Mouse (Mus musculus): ENCODE measurements at regions not wholly inside any gene's neighbourhood (a gene's known extent, or its start where the extent isn't known, plus 50 kb on each side); places are given as distances from the start of the nearest gene placed in this dataset.

DNA sequence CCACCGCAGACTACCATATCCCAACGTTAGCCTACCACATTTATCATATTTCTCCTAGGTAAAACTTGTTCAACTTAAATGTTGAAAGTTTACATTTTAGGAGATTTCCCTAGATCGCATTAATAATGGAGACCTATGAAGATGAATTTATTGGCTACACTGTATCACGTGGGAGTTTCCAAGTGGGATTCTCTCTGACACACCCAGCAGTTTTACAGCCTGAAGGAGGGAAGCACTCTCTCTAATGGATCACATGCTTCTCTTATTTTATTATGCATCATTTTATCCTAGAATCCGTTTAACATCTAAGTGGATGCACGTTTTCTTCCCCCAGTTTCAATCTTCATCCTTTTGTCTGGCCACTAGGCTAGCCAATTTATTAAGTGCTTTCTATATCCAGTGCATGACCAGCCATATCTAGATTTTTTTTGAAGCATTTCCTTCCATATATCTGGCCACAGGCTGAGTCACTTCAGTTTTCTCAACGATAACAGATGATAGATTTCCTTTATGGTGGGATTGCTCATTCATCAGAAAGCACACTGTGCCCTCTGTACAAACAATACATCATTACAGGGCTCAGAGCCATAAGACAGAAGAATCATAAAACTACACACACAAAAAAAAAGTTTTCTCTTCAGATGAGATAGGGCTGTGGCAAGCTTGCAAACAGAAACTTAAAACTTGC, 476.3 kb upstream of the Syt1 start:
- in situ Hi-C loops (cut with MseI, MboI), result loop anchor here in 1 of 2 experiments (25.0 kb wide), 1 partner anchor 750 kb away; no protein-coding TSS in a partner anchor

DNA sequence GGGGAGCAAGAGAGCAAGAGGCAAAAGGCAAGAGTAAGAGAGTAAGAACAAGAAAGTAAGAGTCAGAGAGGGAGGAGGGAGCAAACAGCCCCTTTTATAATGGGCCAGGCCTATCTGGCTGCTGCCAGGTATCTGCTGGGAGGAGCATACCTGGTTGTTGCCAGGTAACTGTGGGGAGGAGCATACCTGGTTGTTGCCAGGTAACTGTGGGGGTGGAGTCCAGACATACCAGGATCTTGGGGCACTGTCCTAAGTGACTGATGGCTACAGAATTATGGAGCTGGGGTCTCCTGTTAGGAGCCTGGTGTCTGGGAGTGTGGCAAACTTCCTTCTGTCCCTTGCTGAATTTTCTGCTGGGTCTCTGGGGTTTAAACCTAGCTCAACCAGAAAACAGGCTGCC, 469.8 kb upstream of the Syt1 start:
- in situ Hi-C loops (cut with MseI, MboI), result loop anchor here in 1 of 2 experiments (25.0 kb wide), 1 partner anchor 743 kb away; no protein-coding TSS in a partner anchor

DNA sequence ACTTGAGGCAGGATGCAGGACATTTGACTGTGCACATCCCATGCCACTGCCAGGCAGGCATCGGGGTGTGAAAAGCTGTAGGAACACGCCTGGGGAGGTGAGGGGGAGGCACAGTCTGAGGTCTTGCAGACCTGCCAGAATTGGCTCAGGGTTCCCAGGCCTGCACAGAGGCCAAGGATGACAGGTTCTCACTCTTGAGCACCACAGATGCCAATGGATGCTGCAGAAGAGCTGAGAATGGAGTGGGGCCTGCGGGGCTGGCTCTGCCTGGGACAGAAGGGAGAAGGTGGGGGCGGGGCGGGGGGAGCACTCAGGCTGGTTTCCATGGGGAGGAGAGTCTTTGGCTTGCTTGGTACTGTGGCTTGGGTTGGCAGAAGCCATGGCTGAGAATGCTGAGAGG, 469.2 kb upstream of the Syt1 start:
- in situ Hi-C loops (cut with MseI, MboI), result loop anchor here in 1 of 2 experiments (25.0 kb wide), 1 partner anchor 743 kb away; no protein-coding TSS in a partner anchor

DNA sequence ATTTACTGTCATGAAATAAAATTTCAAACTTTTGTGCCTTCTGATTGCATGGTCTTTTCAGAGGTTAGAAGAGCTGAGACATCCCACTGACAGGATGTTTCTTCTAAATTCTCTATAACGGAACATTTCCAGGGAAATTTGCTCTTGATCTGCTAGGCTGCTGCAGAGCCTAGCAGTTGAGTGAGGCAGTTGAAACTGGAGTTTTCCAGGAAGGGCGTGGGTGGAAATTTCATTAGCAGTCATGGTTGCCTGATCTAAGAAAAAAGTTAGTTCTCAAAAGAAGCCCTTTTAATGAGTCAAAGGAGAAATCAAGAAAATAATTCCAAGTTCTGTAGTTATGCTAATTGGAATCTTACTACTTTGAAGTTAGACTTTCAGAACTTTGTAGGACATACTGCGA, 455.7 kb upstream of the Syt1 start:
- in situ Hi-C loops (cut with MseI, MboI), result no loop called here

DNA sequence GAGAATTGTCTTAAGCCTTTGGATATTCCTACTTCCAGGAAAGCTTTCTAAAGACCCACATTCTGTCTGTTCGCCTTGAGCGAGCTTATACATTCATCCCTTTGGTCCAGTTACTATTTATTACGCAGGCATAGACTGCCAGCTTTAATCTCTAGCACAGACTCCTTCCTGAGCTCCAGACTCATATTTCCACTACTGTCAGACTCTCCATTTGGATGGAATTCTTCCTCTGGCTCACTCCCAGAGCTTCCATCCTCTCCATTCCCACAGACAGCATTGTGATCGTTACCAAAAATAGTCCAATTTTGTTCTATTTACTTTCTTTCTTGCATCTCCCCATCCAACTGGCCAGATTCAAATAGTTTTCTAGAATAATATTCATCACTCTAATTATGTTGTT, 420.3 kb upstream of the Syt1 start:
- in situ Hi-C loops (cut with MseI, MboI), result no loop called here

DNA sequence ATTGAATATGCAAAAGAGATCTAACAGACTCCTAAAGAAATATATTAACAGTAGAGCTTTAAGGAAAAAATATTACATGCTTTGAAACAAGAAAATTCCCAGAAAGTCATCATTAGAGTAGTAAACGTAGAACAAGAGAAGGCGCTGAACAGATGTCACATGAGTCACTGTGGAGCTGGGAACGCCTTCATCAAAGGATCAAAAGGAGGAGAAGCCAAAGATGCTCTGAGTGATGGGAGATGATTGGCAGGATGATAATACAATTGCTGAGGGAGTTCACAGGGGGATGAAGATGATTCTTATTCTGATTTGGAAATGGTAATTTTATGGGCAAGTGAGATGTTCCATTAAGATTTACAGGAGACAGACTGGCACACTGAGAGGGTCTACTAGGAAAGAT, 417.1 kb upstream of the Syt1 start:
- in situ Hi-C loops (cut with MseI, MboI), result no loop called here

DNA sequence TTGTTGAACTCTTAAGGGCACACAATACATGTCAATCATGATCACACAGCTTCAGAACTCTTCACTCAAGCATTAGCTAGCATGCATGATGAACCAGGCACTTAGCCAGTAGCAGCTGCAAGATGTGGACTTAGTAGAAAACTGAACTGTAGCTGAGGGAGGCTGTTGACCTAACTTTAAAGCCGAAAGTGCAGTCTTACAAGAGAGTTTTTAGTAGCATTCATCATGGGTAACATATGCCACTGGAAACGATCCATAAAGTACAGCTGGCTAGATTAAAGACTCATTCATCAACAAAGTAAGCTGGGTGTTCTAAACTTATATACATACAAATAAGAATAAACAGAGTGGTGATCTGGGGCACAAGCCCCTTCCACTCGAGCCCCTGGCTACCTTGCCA, 396.2 kb upstream of the Syt1 start:
- in situ Hi-C loops (cut with MseI, MboI), result no loop called here

DNA sequence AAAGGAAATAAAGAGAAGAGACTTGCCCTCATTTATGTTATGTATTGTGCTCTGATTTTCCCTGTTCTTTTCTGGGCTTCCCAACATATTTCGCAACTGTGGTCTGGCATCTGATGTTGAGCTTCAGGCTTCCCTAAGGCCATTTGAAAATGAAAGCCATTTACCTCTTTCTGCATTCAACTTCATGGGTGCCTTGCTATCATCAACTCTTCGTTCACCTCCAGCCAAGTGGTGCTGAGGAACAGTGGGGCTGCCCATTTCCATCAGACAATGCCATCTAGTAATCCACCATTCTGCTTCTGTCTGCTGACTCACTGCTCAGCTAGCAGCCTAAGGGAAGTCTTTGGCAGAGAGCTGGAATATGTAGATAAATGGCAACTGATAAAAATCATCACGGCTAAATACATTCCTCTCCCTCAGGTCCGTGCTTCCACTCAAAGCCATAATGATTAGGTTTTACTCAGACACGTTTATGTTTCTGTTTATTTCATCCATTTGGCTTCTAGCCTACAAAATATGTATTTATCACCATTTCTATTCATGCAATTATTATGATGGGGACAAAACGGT, 394.4 kb upstream of the Syt1 start:
- in situ Hi-C loops (cut with MseI, MboI), result no loop called here

DNA sequence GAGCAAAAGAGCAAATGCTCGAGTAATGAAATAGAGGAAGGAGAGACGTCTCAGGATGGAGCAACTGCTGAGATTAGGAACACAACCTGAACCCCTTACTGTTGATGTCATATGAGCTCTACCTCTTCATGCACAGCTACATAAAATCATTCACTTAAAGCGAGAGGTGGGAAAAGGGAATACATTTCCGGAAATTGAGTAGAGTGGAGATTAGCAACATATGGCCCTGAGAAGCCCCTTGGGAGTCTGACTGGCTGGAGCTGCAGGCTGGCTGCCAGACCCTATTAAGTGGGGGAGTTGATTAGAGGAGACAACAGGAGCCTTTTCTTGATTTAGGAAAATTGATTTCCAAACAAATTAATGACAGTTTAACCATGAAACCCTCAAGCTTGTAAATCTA, 373.0 kb upstream of the Syt1 start:
- in situ Hi-C loops (cut with MseI, MboI), result no loop called here

DNA sequence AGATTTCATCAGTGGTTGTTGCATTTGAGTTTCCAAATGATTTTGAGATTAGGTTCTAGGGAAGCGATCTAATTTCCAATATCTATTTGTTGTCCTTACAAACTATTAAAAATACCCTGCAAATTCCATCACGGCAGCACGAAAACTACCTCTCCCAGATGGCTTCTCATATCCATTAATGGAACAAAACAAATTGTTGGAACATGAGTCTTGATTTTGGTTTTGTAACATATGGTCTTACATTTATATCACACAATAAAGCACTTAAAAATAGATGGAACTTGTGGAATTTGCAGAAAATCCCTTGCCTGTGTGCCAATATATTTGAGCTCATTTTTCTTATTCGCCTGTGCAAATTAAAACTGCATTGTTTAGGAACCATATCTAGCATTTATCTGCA, 368.1 kb upstream of the Syt1 start:
- in situ Hi-C loops (cut with MseI, MboI), result no loop called here

DNA sequence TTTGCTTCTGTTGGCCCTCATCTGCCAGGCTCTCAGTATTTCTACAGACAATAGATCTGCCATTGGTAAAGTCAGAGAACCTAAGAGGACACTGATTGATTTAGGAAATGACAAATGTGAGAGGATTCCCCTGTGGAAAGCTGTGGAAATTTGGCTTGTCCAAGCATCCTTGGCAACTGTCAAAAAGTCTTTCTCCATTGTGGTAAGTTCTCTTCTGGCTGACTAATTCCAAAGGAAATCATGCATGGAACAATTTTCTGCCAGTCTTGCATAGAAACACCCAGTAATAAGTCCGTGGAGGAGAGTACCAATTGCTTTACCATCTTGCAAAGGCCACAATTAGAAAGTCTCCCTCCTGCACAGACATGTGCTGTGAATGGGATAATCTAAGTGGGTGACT, 349.4 kb upstream of the Syt1 start:
- in situ Hi-C loops (cut with MseI, MboI), result no loop called here

DNA sequence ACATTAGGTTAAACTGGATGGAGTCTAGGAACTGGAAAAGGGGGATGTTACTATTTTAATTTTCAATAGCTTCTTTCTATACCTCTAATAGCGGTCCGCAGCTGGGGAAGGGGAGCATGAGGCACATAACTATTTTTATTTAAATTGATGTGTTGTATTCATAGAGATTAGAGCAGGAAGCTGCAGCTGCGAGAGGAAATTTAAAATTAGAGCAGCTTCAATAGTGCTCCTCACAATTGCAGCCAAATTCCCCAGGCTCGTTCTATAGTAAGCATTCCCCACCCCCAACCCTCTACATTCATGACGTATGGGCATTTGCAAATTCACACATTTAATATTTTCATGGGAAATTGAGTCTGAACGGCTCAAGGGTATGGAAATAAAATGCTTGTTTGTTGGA, 348.0 kb upstream of the Syt1 start:
- in situ Hi-C loops (cut with MseI, MboI), result no loop called here

DNA sequence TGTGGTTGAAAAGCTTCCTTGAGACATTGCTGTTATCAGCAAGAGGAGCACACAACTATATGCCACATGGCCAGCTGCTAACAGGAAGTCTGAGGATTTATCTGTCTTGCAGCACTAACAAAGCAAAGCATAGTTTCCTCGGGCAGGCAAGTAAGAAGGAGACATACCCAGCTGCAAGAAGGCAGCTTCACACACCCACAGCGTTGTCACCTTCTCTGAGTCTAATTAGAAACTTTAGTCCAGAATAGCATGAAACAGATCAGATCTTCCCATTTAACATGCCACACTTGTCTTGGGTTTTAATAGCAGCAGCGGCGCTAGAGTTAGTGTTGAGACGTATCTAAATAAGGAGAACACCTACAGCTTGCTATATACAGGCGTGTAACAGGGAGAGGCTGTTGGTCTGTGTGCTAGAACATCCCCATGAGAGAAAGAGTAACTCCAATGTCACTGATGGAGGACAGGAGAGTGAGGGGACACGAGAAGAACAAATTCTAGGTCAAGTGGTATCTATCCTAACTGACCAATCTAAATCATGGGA, 322.1 kb upstream of the Syt1 start:
- in situ Hi-C loops (cut with MseI, MboI), result no loop called here

DNA sequence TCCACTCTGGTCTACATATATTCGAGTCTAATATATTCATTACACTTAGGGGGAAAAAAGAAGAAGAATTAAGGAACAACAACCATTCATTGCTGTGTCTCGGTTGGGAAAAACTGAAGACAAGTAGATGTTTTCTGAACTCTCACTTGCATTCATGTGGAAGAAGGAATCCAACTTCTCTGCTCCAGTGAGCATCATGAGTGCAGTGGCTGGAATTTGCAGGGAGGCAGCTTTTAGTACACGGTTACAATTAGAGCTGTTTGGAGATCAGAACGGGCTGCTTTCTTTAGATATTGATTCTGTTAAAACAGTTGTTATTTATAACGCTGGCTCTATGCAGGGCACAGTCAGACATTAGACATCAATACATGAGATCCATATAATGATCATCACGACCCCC, 298.5 kb upstream of the Syt1 start:
- in situ Hi-C loops (cut with MseI, MboI), result no loop called here

DNA sequence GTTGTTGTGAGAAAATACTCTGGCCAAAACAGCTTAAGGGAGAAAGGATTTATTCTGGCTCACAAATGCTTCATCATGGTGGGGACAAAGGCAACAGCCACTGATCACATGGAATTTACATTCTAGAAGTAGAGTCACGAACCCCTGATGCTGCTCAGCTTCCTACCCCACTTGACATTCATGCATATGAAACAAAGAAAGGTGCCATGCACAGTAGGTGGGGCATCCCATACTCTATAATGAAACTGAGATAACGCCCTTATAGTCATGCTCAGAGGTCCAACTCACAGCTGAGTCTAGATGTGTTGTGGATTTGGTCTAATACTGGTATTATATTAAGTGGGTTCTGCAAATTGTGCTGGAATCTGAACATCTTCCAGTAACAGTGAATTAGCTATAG, 289.4 kb upstream of the Syt1 start:
- in situ Hi-C loops (cut with MseI, MboI), result no loop called here

DNA sequence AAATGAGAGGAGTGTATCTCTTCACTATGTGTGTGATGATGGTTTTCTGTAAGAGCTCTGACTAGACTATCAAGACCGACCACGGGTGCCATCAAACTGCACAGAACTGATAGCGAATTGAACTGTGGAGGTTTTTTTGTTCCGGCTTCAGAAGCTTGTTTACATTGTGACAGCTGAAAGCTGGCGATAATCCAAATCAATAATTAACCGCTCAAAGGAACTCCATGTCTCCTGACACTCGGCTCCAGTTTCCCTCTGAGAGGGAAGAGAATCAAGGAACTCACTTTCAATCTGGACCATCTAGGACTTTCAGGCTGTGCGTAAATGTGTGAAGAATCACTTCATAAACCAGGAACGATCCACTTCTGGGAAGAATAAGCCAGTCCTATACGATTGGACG, 289.0 kb upstream of the Syt1 start:
- in situ Hi-C loops (cut with MseI, MboI), result no loop called here

DNA sequence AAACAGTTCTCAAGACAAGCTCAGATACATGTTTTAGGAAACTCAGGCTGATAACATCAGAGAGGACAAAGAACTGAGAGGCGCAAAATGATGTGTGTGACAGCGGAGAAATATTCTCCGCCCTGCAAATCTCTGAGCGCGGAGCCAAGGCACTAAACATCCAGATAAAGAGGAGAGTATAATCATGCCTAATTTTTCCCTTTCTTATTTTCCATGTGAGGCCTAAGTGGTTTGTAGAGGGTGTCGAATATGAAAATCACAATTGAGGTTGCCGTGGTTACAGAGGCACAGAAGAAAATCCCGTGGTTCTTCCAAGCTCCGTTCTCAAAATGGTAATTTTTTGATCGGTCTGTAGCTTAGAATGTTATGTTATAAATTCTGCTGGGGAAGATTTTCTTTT, 272.6 kb upstream of the Syt1 start:
- in situ Hi-C loops (cut with MseI, MboI), result no loop called here

DNA sequence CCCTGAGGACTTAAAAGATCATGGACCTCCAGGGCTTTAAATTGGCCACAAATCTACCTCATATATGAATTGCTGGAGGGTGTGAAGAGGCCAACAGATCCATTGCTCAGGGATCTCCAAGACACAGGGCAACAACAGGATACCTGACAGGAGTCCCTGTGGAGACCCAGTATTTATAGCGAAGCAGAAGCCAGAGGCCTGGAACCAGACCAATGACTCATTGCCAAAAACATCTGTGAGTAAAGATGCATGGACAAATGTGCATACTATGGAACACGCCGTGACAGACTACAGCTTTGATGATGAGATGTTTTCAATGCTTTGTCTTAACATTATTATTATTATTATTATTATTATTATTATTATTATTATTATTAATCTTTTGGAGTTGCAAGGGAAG, 239.0 kb upstream of the Syt1 start:
- in situ Hi-C loops (cut with MseI, MboI), result no loop called here

DNA sequence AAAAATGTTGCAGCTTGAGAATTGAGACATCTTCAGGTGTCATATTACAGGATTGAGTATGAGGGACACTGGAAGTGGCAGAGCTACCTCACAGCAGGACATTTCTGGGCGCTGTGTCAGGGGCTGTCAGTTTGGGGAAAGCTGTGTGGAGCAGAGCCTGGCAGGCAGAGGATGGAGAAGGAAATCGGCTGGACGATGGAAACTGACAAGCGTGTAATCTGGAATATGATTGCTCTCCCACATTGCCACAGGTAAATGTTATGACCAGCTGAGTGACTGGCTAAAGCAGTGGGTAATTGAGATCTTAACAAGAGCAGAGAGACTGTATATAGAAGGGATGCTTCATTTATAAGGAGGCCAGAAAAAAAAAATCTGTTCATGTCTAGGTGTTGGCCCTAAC, 235.5 kb upstream of the Syt1 start:
- in situ Hi-C loops (cut with MseI, MboI), result no loop called here

DNA sequence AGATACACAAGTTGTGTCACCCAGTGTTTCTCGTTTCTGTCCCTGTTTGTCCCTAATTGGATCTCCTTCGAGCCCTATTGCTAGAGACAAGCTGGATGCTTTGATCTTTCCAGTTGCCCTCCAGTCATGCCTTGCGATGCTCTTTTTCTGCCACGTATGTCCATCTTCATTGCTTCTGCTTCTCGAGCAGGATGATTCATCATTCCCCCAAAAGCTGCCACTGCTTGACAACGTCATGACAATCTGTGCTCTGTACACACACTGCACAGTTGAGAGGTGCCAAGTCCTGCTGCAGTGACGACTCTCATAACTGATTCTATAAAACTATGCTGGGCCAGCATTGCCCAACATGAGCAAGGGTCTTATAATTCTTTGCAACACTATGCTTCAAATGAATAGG, 226.2 kb upstream of the Syt1 start:
- in situ Hi-C loops (cut with MseI, MboI), result no loop called here

DNA sequence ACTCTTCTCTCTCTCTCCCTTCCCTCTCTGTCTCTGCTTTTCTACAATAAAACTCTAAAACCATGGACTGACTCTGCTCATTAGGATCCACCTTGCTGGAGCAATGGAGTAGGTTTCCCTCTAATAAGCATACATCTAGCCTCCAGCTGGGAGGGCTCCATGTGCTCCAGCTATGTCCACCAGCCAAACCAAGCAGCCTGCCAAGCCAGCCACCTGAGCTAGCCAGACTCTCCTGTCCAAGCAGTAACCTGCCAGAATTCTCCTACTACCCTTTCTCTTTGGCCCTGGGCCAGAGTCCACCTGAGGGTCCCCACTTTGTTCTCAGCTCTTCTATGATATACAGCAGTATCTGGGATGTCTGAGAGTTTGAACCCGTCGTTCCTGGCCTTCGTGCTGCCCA, 216.2 kb upstream of the Syt1 start:
- in situ Hi-C loops (cut with MseI, MboI), result no loop called here

DNA sequence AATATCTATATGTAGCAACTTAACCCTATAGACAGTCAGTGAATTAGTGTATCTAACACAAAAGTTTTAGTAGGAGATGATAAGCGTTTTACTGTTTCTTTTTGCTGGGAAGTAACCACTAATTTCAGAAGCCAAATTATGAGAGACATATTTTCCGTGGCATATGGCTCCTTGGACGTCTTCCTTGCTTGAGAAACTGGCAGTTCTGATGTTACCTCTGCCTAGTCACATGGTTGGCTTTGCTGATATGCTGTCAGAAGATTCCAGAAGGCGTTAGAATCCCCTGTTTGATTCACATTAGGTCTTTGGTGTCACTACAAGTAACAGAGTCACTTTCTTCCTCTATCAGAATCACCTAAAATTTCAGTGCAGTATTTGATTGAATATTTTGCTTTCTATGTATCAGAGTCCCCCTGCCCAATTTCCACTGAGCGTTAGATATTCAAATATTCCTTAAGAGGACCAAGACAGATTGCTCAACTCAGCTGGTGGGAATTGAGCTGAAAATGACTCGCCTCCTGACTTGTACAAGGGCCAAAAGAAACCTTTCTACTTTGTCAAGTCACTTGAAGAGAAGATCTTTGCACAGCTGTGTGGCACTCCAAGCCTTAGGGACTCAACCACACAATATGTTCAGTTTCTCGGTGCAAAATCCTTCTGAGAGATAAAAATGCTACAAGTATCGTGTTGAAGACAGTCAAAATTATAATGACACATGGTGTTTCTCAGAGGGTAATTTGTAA, 178.2 kb upstream of the Syt1 start:
- in situ Hi-C loops (cut with MseI, MboI), result no loop called here

DNA sequence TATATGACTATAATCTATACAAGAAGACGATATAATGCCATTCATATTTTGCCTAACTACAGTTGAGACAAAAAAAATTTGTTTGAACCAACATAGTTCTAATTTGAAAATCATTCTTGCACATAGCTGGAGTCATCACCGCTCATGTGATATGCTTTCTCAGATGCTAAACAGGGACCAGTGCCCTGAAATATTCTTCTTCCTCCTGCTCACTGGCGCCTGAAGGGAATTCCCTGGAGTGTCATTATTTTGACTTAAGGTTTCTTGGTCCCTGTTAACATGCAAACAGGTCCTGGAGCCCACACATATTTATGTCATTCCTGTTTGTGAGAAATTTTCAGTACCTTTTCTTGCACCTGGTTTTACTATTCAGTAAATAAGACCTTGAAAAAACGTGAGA, 177.5 kb upstream of the Syt1 start:
- in situ Hi-C loops (cut with MseI, MboI), result no loop called here

Data from mouse trophoblast stem cell (cell line).